Mouse (Mus musculus) liver, embryonic 12.5 days (tissue): ENCODE data around the gene Syt3. TPM values are rescaled to one million over a fixed set of nuclear protein-coding genes. Genes with fewer than 3 reads are reported as not detected.

ENCODE experiments used
- ATAC-seq: fragments of 200-750 bp; cut with Nextera tagmentation; 2 replicates; pipeline ENCODE4 v1.8.0; 2017; ENCODE audit warnings: moderate number of reproducible peaks, mild to moderate bottlenecking, moderate library complexity
- H3K27ac ChIP-seq: fragments of 300-500 bp; sonication (generic); 2 replicates; pipeline ENCODE4 v1.5.1; 2016; ENCODE audit warnings: mild to moderate bottlenecking
- H3K27me3 ChIP-seq: fragments of 300-500 bp; sonication (generic); replicated peaks from 2 replicates; pipeline ENCODE4 v1.6.1; 2016; ENCODE audit warnings: mild to moderate bottlenecking, moderate library complexity
- H3K36me3 ChIP-seq: fragments of 300-500 bp; sonication (generic); 2 replicates; pipeline ENCODE4 v1.6.1; 2016; ENCODE audit warnings: mild to moderate bottlenecking, moderate library complexity
- H3K4me1 ChIP-seq: fragments of 300-500 bp; sonication (generic); 2 replicates; pipeline ENCODE4 v1.6.1; 2016
- H3K4me2 ChIP-seq: fragments of 300-500 bp; sonication (generic); 2 replicates; pipeline ENCODE4 v1.6.1; 2016; ENCODE audit warnings: mild to moderate bottlenecking, moderate library complexity
- H3K4me3 ChIP-seq: fragments of 300-500 bp; sonication (generic); 2 replicates; pipeline ENCODE4 v1.5.1; 2016; ENCODE audit warnings: mild to moderate bottlenecking, moderate library complexity
- H3K9ac ChIP-seq: fragments of 300-500 bp; sonication (generic); 2 replicates; pipeline ENCODE4 v1.6.1; 2016; ENCODE audit warnings: mild to moderate bottlenecking, moderate library complexity
- H3K9me3 ChIP-seq: fragments of 300-500 bp; sonication (generic); replicated peaks from 2 replicates; pipeline ENCODE4 v1.6.1; 2016; ENCODE audit warnings: mild to moderate bottlenecking, moderate library complexity
- WGBS: fragments of 180-500 bp; shearing (Covaris S2); methylation state at CpG from one replicate; pipeline ENCODE4 v1.1.7; 2016; ENCODE audit not compliant: insufficient replicate concordance; 5-methylcytosine and 5-hydroxymethylcytosine counted together
- polyA plus RNA-seq: library from polyadenylated mRNA; unstranded; fragments of >200 nt; fragmentation: Nextera tagmentation; extraction: Ambion mirVana; gene quantifications from 2 replicates; pipeline ENCODE4 v1.2.1, GENCODE M21; 2016

Gene Syt3
- polyA plus RNA-seq, 1 experiment from 2014 or later: 0.05 TPM

DNA sequence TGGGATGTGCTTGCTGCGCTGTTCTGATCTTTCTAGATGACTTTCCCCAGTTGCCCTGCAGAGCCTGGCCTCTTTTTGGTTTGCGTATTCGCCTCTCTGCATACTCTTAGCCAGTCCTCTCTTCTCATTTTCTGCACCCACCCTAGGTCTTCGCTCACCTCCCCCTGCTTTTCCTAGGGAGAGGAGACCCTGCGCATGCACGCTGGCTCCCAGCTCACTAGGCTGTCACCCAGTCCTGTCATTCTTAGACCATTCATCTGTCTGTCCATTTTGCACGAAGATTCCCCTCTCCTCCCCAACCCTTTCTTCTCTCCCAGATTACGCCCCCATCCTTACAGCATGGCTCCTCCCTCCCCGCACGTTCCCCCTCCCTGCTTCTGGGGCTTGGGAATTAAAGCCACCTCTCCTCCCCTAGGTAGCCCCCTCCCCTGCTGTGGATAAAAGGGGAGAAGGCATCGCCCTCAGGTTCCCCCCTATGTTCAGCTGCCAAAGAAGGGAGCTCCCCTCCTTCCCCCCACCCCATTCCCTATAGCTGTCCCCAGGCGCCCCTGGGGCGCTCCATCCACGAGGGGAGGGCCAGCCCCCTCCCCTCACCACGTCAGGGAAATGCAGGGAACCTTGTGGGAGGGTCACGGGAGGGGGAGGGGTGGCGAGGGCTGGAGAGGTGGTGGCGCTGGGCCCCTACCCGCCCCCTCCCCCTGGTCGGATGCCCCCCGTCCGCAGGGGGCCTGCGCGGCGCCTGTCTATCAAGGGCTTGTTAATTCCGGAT, 24.8 kb upstream of the Syt3 start:
- H3K36me3 ChIP-seq: no peaks in the 10 kb centered on the region
- H3K4me3 ChIP-seq: peak overlapping the region; percentile 55
- 7% methylated on average over 26 of the region's 26 CpGs for WGBS
- no peak for ATAC-seq
- no peak overlapping the region for H3K9ac ChIP-seq
- H3K9me3 ChIP-seq: no peaks in the 10 kb centered on the region
- peaks cover 97% of the 10 kb centered on the region for H3K27me3 ChIP-seq
- no peak overlapping the region for H3K27ac ChIP-seq
- H3K4me2 ChIP-seq: peak overlapping the region; percentile 81
- H3K4me1 ChIP-seq: peaks cover 24% of the 10 kb centered on the region

- peak overlapping the region; percentile 55 for H3K4me3 ChIP-seq
- H3K36me3 ChIP-seq: no peaks in the 10 kb centered on the region
- peaks cover 21% of the 10 kb centered on the region for H3K4me1 ChIP-seq
- H3K4me2 ChIP-seq: peak overlapping the region; percentile 81
- under 1% methylated on average over 54 of the region's 54 CpGs for WGBS
- no peaks in the 10 kb centered on the region for H3K9me3 ChIP-seq
- H3K27me3 ChIP-seq: peaks cover 97% of the 10 kb centered on the region
- H3K9ac ChIP-seq: peak overlapping the region; percentile 56; the same call in 1 of the 2 replicates
- no peak overlapping the region for H3K27ac ChIP-seq
- peak; percentile 77 for ATAC-seq
Measured at GRCm38 (mm10) chr7:44359908-44360672, 23.8 kb upstream of the Syt3 start.

DNA sequence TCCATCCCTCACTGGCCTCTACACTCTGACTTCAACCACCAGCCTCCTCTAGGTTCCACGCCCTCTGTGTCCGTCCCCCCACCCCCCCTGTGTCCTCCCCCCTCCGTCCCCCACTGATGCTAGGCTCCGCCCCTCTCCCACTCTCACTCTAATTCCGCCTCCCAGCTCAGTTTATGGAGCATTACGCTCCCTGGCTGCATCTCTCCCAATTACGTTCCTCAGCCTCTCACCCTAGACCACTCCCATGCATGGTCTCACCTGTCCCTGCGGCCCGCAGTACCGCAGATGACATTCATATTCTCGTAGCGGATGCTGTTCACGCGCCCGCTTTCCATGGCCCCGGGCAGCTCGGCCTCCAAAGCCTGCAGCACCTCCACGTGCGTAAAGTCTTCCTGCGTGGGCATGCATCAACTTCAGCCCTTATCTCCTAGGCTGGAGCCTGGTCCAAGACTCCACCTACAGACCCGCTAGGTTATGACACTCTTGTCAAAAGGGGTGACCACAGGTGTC, 23.1 kb upstream of the Syt3 start:
- no peak overlapping the region for H3K27ac ChIP-seq
- peak overlapping the region; percentile 55; the same call in 1 of the 2 replicates for H3K4me3 ChIP-seq
- H3K4me2 ChIP-seq: peak overlapping the region; percentile 81
- peaks cover 21% of the 10 kb centered on the region for H3K4me1 ChIP-seq
- H3K27me3 ChIP-seq: peaks cover 97% of the 10 kb centered on the region
- H3K9me3 ChIP-seq: no peaks in the 10 kb centered on the region
- H3K36me3 ChIP-seq: no peaks in the 10 kb centered on the region
- 0 out of 2 replicates have a peak, but pooled peaks have one; percentile 1 for ATAC-seq
- H3K9ac ChIP-seq: no peak overlapping the region
- WGBS: 19% methylated on average over 21 of the region's 21 CpGs

- Histone ChIP-seq H3K27ac (no peak overlapping the region), H3K4me2 (no peak overlapping the region), H3K27me3 (peaks cover 15% of the 10 kb centered on the region), H3K9ac (no peak overlapping the region), H3K36me3 (no peaks in the 10 kb centered on the region), H3K4me1 (peaks cover 27% of the 10 kb centered on the region), H3K4me3 (no peak overlapping the region), H3K9me3 (no peaks in the 10 kb centered on the region)
- no peak for ATAC-seq
- 82% methylated on average over 8 of the region's 8 CpGs for WGBS
Measured at GRCm38 (mm10) chr7:44372678-44373077, 11.2 kb upstream of the Syt3 start.

GRCm38 (mm10) chr7:44373460-44373859, 10.4 kb upstream of the Syt3 start:
- no peak overlapping the region for H3K9ac ChIP-seq

GRCm38 (mm10) chr7:44373889-44374652, 9.8 kb upstream of the Syt3 start:
- Histone ChIP-seq H3K27me3 (peaks cover 24% of the 10 kb centered on the region), H3K27ac (no peak overlapping the region), H3K9me3 (no peaks in the 10 kb centered on the region), H3K4me3 (peak overlapping the region; percentile 67), H3K4me2 (peak overlapping the region; percentile 86), H3K36me3 (no peaks in the 10 kb centered on the region), H3K4me1 (peaks cover 27% of the 10 kb centered on the region), H3K9ac (peak overlapping the region; percentile 71)
- under 1% methylated on average over 19 of the region's 19 CpGs for WGBS
- ATAC-seq: peak; percentile 86

More at GRCm38 (mm10) chr7:44373460-44373859, 10.4 kb upstream of the Syt3 start:
- no peaks in the 10 kb centered on the region for H3K9me3 ChIP-seq
- WGBS: 10% methylated on average over 7 of the region's 7 CpGs
- no peak for ATAC-seq
- peak overlapping the region; percentile 86 for H3K4me2 ChIP-seq
- H3K4me1 ChIP-seq: peaks cover 27% of the 10 kb centered on the region
- no peak overlapping the region for H3K27ac ChIP-seq
- H3K36me3 ChIP-seq: no peaks in the 10 kb centered on the region
- H3K4me3 ChIP-seq: peak overlapping the region; percentile 67
- H3K27me3 ChIP-seq: peaks cover 18% of the 10 kb centered on the region

DNA sequence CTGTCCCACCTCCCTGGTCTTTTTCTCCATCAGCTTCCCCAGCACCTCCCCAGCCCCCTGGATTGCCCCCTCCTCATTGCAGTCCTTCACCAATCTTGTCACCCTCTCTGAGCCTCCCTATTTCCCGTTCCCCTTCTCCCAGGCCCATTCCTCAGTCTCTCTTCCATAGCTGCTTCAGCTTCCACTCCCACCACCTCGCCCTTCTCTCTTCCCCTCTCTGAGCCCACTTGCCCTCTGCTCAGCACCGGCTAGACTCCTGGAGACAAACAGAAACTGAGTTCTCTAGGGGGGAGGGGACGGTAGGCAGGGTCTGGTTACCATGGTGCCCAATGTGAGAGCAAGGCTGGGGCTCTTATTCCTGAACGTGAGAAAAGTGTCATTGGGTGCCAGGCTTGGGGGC, 9.1 kb upstream of the Syt3 start:
- H3K27ac ChIP-seq: no peak overlapping the region
- peak overlapping the region; percentile 71 for H3K9ac ChIP-seq
- no peaks in the 10 kb centered on the region for H3K36me3 ChIP-seq
- no peaks in the 10 kb centered on the region for H3K9me3 ChIP-seq
- no peak for ATAC-seq
- H3K27me3 ChIP-seq: peaks cover 24% of the 10 kb centered on the region
- H3K4me1 ChIP-seq: peaks cover 27% of the 10 kb centered on the region
- peak overlapping the region; percentile 67 for H3K4me3 ChIP-seq
- H3K4me2 ChIP-seq: peak overlapping the region; percentile 86
- 8% methylated on average over 5 of the region's 5 CpGs for WGBS

- Histone ChIP-seq H3K36me3 (no peaks in the 10 kb centered on the region), H3K4me1 (peaks cover 27% of the 10 kb centered on the region), H3K27ac (no peak overlapping the region), H3K4me2 (peak overlapping the region; percentile 86), H3K4me3 (0 out of 2 replicates have a peak overlapping the region, but pooled peaks have one; percentile 67), H3K9me3 (no peaks in the 10 kb centered on the region), H3K9ac (no peak overlapping the region), H3K27me3 (peaks cover 24% of the 10 kb centered on the region)
- ATAC-seq: no peak
- 29% methylated on average over 10 of the region's 10 CpGs for WGBS
Measured at GRCm38 (mm10) chr7:44375207-44375606, 8.7 kb upstream of the Syt3 start.

- no peak overlapping the region for H3K4me2 ChIP-seq
- no peak overlapping the region for H3K27ac ChIP-seq
- no peaks in the 10 kb centered on the region for H3K9me3 ChIP-seq
- WGBS: 52% methylated on average over 3 of the region's 3 CpGs
- ATAC-seq: no peak
- H3K4me1 ChIP-seq: peaks cover 27% of the 10 kb centered on the region
- H3K4me3 ChIP-seq: no peak overlapping the region
- H3K9ac ChIP-seq: no peak overlapping the region
- H3K36me3 ChIP-seq: no peaks in the 10 kb centered on the region
- H3K27me3 ChIP-seq: peaks cover 24% of the 10 kb centered on the region
Measured at GRCm38 (mm10) chr7:44375793-44376192, 8.1 kb upstream of the Syt3 start.

- Histone ChIP-seq H3K27me3 (peaks cover 42% of the 10 kb centered on the region), H3K9ac (no peak overlapping the region), H3K4me1 (peaks cover 18% of the 10 kb centered on the region), H3K4me3 (no peak overlapping the region), H3K9me3 (no peaks in the 10 kb centered on the region), H3K4me2 (no peak overlapping the region), H3K27ac (no peak overlapping the region), H3K36me3 (no peaks in the 10 kb centered on the region)
- ATAC-seq: no peak
- WGBS: 46% methylated on average over 4 of the region's 4 CpGs
Measured at GRCm38 (mm10) chr7:44378290-44378689, 5.6 kb upstream of the Syt3 start.

DNA sequence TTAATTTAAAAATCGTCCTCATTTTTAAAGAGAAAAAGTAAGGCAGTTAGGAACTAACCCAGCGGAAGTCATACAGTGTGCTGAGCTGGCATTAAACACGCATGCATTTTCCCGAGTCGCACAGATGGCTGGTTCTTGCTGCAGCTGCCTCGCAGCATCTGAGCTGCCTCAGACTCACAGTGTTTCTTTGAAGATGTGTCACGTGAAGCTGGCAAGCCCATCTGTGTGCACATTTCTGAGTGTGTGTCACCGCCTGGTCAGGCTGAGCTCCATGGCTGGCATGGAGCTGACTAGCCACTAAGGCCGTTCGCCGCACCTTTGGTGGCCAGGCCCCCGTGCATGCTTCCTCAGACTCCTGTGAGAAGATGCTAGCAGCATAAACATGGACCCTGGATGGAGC, 1.4 kb upstream of the Syt3 start:
- no peaks in the 10 kb centered on the region for H3K9me3 ChIP-seq
- H3K27ac ChIP-seq: no peak overlapping the region
- H3K4me3 ChIP-seq: no peak overlapping the region
- H3K9ac ChIP-seq: no peak overlapping the region
- peaks cover 11% of the 10 kb centered on the region for H3K4me1 ChIP-seq
- H3K36me3 ChIP-seq: no peaks in the 10 kb centered on the region
- 66% methylated on average over 12 of the region's 12 CpGs for WGBS
- ATAC-seq: no peak
- H3K4me2 ChIP-seq: no peak overlapping the region
- peaks cover 70% of the 10 kb centered on the region for H3K27me3 ChIP-seq
